ENCODE assay signal across 7 mouse cellular contexts in the genomic region with DNA sequence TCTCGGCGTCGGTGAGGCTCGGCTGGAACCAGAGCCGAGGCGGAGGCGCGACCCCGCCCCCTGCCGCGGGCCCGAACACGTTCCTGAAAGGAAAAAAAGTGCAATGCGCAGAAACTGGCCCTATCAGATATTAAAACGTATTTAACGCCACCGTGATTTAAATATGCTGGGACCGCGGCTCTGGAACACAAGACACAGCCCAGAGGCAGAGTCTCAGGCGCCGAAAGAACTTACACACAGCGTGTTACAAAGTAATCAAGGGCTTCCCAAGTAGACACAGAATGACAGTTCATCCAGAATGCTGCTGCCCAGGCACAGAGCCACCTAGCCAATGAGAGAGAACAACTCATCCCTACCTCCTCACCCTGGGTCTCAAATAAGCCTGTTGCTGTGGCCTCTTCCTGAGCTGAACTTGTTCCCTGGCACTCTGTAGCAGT.
DNase-seq lines count a peak whose midpoint lies in the region; ATAC-seq and TF ChIP-seq lines count a peak whose summit lies in the region.
"Not testable (repeated sequence)": the region's sequence is repeated elsewhere in the genome, so short reads cannot be mapped to it uniquely, and the experiment has no call there.

No protein-coding gene starts in this region.

- not testable (repeated sequence) for DNase-seq in kidney, postnatal 0 days (ENCODE audit: low spot score)

- not testable (repeated sequence) for H3K36me3 ChIP-seq in embryonic facial prominence, embryonic 15.5 days; heart, embryonic 11.5 days (ENCODE audit: control insufficient read depth, insufficient read depth, low read length); hindbrain, embryonic 15.5 days; kidney, postnatal 0 days (ENCODE audit: insufficient read depth, low read length); liver, embryonic 16.5 days (ENCODE audit: control insufficient read depth, insufficient read depth); midbrain, embryonic 13.5 days

- H3K27ac ChIP-seq in embryonic facial prominence, embryonic 15.5 days (replicated peaks); heart, embryonic 11.5 days (ENCODE audit: low read depth, low read length); hindbrain, embryonic 15.5 days (replicated peaks); kidney, postnatal 0 days; liver, embryonic 16.5 days (ENCODE audit: low read length); midbrain, embryonic 13.5 days: not testable (repeated sequence)

- H3K4me1 ChIP-seq in embryonic facial prominence, embryonic 15.5 days; heart, embryonic 11.5 days (ENCODE audit: control insufficient read depth, insufficient read depth, low read length); hindbrain, embryonic 15.5 days (replicated peaks); kidney, postnatal 0 days (replicated peaks; ENCODE audit: insufficient read depth, low read length); liver, embryonic 16.5 days (ENCODE audit: control insufficient read depth, low read depth, low read length); midbrain, embryonic 13.5 days (replicated peaks): not testable (repeated sequence)

- no CpG with 5 or more reads among the region's 22 CpGs for WGBS in embryonic facial prominence, embryonic 15.5 days
- WGBS in heart, embryonic 11.5 days (ENCODE audit: insufficient replicate concordance), result no CpG with 5 or more reads among the region's 22 CpGs
- no CpG with 5 or more reads among the region's 22 CpGs for WGBS in hindbrain, embryonic 15.5 days
- no CpG with 5 or more reads among the region's 22 CpGs for WGBS in kidney, postnatal 0 days
- no CpG with 5 or more reads among the region's 22 CpGs for WGBS in liver, embryonic 16.5 days (ENCODE audit: insufficient replicate concordance)
- no CpG with 5 or more reads among the region's 22 CpGs for WGBS in midbrain, embryonic 13.5 days

- peak; percentile 77; the same call in 1 of the 2 replicates for ATAC-seq in embryonic facial prominence, embryonic 15.5 days (ENCODE audit: insufficient number of reproducible peaks, low FRiP score, low TSS enrichment, low read depth)
- peak; percentile 44; the same call in 1 of the 2 replicates for ATAC-seq in heart, embryonic 11.5 days (replicated peaks; ENCODE audit: insufficient number of reproducible peaks, low FRiP score, low TSS enrichment)
- peak; percentile 84 for ATAC-seq in hindbrain, embryonic 15.5 days (ENCODE audit: low FRiP score, low read depth)
- peak; percentile 61 for ATAC-seq in kidney, postnatal 0 days (replicated peaks; ENCODE audit: low FRiP score, low read depth)
- ATAC-seq in liver, embryonic 16.5 days (ENCODE audit: low read depth), result peak; percentile 47; the same call in 1 of the 2 replicates
- ATAC-seq in midbrain, embryonic 13.5 days, result peak; percentile 74
- peak; percentile 44 for ATAC-seq in neutrophil, adult 5-6 weeks (ENCODE audit: extremely low read depth, insufficient number of reproducible peaks, low FRiP score, poor library complexity, severe bottlenecking)

- H3K4me2 ChIP-seq in embryonic facial prominence, embryonic 15.5 days (replicated peaks); heart, embryonic 11.5 days; hindbrain, embryonic 15.5 days; kidney, postnatal 0 days (ENCODE audit: low read length); liver, embryonic 16.5 days (ENCODE audit: low read depth, low read length); midbrain, embryonic 13.5 days (replicated peaks): not testable (repeated sequence)

- not testable (repeated sequence) for TF ChIP-seq CTCF in kidney, postnatal 0 days (IDR thresholded peaks at IDR 0.05; ENCODE audit: low read depth)

- H3K27me3 ChIP-seq in embryonic facial prominence, embryonic 15.5 days; heart, embryonic 11.5 days (ENCODE audit: control insufficient read depth, insufficient read depth, low read length); hindbrain, embryonic 15.5 days; kidney, postnatal 0 days (ENCODE audit: insufficient read depth, low read length); liver, embryonic 16.5 days (ENCODE audit: control insufficient read depth, insufficient read depth, low read depth, low read length); midbrain, embryonic 13.5 days: not testable (repeated sequence)

- H3K9me3 ChIP-seq in embryonic facial prominence, embryonic 15.5 days (replicated peaks); heart, embryonic 11.5 days (replicated peaks; ENCODE audit: control insufficient read depth, low read length); hindbrain, embryonic 15.5 days; kidney, postnatal 0 days (replicated peaks; ENCODE audit: low read length); liver, embryonic 16.5 days (replicated peaks; ENCODE audit: control insufficient read depth, low read length); midbrain, embryonic 13.5 days: not testable (repeated sequence)

- H3K4me3 ChIP-seq in embryonic facial prominence, embryonic 15.5 days (replicated peaks); heart, embryonic 11.5 days (ENCODE audit: low read depth, low read length); hindbrain, embryonic 15.5 days; kidney, postnatal 0 days (replicated peaks; ENCODE audit: low read depth, low read length); liver, embryonic 16.5 days (ENCODE audit: low read depth, low read length); midbrain, embryonic 13.5 days (replicated peaks): not testable (repeated sequence)

- not testable (repeated sequence) for H3K9ac ChIP-seq in embryonic facial prominence, embryonic 15.5 days; heart, embryonic 11.5 days (ENCODE audit: low read depth, low read length); hindbrain, embryonic 15.5 days; kidney, postnatal 0 days (ENCODE audit: low read depth, low read length); liver, embryonic 16.5 days (ENCODE audit: low read depth, low read length); midbrain, embryonic 13.5 days (replicated peaks)
